Mouse (Mus musculus) liver, postnatal 0 days (tissue): ENCODE data around the gene Ccdc92b.

Experiments
- CTCF ChIP-seq: sonication (generic); IDR thresholded peaks from 2 replicates; pipeline ENCODE4 v1.5.1; 2016; ENCODE audit warnings: antibody characterized with exemption, low read depth
- EP300 ChIP-seq: IDR thresholded peaks from 2 replicates; pipeline ENCODE4 v1.6.1; 2016; ENCODE audit warnings: antibody characterized with exemption, low read depth, mild to moderate bottlenecking

DNA sequence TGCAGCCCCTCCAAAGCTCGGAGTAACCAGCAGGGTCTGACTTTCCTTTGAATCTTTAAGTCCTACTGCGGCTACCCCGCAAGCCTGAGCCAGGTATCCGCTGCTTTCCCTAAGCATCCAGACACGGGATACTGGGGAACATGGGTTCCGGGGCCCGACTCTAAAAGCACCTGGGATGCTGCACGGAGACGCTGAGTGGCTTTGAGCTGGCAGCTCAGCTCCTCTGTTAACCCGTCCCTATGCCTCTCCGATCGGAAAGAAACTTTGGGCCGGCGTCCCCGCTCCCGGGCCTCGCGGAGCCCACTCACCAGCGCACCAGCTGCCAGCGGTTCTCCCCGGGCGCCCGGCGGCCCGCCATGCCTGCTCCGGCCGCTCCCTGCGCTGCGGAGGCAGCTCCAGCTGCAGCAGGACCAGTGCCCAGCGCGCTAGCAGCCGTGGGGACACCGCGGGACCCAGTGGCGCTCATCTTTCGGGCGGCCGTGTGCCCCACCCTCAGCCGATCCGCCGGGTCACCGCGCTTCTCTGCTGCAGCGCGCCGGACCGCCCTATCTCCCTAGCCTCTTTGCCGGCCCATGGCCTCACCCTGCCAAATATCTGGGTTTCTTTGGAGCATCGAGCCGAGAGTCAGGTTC, 8.7 kb upstream of the Ccdc92b start, which contains the start of gene Rap1gap2:
- TF ChIP-seq CTCF, result no peak
- no peak for TF ChIP-seq EP300
